Mouse (Mus musculus) midbrain, postnatal 0 days (tissue): ENCODE measurements around the gene Rhbdd1. TPM values are rescaled to one million over a fixed set of nuclear protein-coding genes. Genes with fewer than 3 reads are reported as not detected.

Experiments
- ATAC-seq: fragments of 200-750 bp; cut with Nextera tagmentation; 2 replicates; pipeline ENCODE4 v1.8.0; 2017; ENCODE audit warnings: moderate number of reproducible peaks, mild to moderate bottlenecking, moderate TSS enrichment, moderate library complexity; ENCODE audit not compliant: low FRiP score
- DNase-seq: peaks from one replicate; pipeline ENCODE4 v3.0.0-alpha.2; 2015; ENCODE audit warnings: low spot score
- H3K27ac ChIP-seq: fragments of 300-500 bp; sonication (generic); 2 replicates; pipeline ENCODE4 v1.5.1; 2014; ENCODE audit warnings: low read depth, mild to moderate bottlenecking, low read length, mixed read lengths
- H3K27me3 ChIP-seq: fragments of 300-500 bp; sonication (generic); 2 replicates; pipeline ENCODE4 v1.6.1; 2014; ENCODE audit warnings: low read length, control low read depth, mixed read lengths; ENCODE audit not compliant: insufficient read depth
- H3K36me3 ChIP-seq: fragments of 300-500 bp; sonication (generic); 2 replicates; pipeline ENCODE4 v1.6.1; 2014; ENCODE audit warnings: low read length, control low read depth, mixed read lengths; ENCODE audit not compliant: insufficient read depth
- H3K4me1 ChIP-seq: fragments of 300-500 bp; sonication (generic); 2 replicates; pipeline ENCODE4 v1.6.1; 2014; ENCODE audit warnings: mild to moderate bottlenecking, control low read depth, antibody characterized with exemption, low read length, mixed read lengths; ENCODE audit not compliant: insufficient read depth
- H3K4me2 ChIP-seq: fragments of 300-500 bp; sonication (generic); 2 replicates; pipeline ENCODE4 v1.6.1; 2014; ENCODE audit warnings: low read depth, mild to moderate bottlenecking, low read length, mixed read lengths; ENCODE audit not compliant: poor library complexity, severe bottlenecking
- H3K4me3 ChIP-seq: fragments of 300-500 bp; sonication (generic); 2 replicates; pipeline ENCODE4 v1.5.1; 2014; ENCODE audit warnings: low read depth, mild to moderate bottlenecking, low read length, moderate library complexity
- H3K9ac ChIP-seq: fragments of 300-500 bp; sonication (generic); replicated peaks from 2 replicates; pipeline ENCODE4 v1.6.1; 2014; ENCODE audit warnings: mild to moderate bottlenecking, low read length, moderate library complexity, mixed read lengths; ENCODE audit not compliant: poor library complexity, severe bottlenecking
- H3K9me3 ChIP-seq: fragments of 300-500 bp; sonication (generic); 2 replicates; pipeline ENCODE4 v1.6.1; 2016; ENCODE audit warnings: low read length, control low read depth
- CTCF ChIP-seq: IDR thresholded peaks from 2 replicates; pipeline ENCODE4 v1.5.1; 2016; ENCODE audit warnings: antibody characterized with exemption, mild to moderate bottlenecking
- WGBS: fragments of 180-500 bp; shearing (Covaris S2); extraction: QIAGEN DNeasy Blood & Tissue Kit; methylation state at CpG from one replicate; pipeline ENCODE4 v1.1.7; 2014; 5-methylcytosine and 5-hydroxymethylcytosine counted together
- polyA plus RNA-seq: library from polyadenylated mRNA; unstranded; fragments of >200 nt; fragmentation: Nextera tagmentation; extraction: Ambion mirVana; gene quantifications from 2 replicates; pipeline ENCODE4 v1.2.1, GENCODE M21; 2015
- total RNA-seq: library from RNA; depleted of rRNA; stranded (reverse); fragments of >200 nt; gene quantifications from 2 replicates; pipeline ENCODE4 v1.2.3, GENCODE M21; 2014

The Rhbdd1 gene
- total and polyA plus RNA-seq, 2 experiments from 2014 or later: 2.3 to 3.6 TPM

DNA sequence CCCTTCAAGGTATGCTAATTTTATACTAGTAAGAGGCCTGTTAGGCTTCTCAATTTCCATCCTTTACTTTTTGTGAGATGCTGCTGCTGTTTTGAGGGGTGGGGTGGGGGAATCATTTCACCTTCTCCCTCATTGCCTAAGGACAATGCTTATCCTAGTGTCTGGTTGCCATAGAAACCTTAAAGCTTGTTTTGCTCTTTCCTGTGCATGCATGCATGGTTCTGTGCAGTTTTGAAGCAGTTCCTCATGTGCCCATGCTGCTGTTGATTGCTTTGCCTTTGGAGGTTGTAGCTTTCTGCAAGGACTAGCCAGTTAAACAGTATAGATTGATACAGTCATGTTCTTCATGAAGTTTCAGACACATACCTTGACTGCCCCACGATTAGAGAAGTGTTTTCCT, 5.2 kb downstream of the Rhbdd1 start:
- H3K4me2 ChIP-seq: no peak overlapping the region
- H3K36me3 ChIP-seq: no peaks in the 10 kb centered on the region
- TF ChIP-seq CTCF: no peak
- no peaks in the 10 kb centered on the region for H3K27me3 ChIP-seq
- no peak overlapping the region for H3K27ac ChIP-seq
- H3K4me1 ChIP-seq: 0 out of 2 replicates have a peak, but pooled peaks cover 5% of the 10 kb centered on the region
- ATAC-seq: no peak
- DNase-seq: peak; percentile 6
- no peak overlapping the region for H3K4me3 ChIP-seq
- WGBS: 84% methylated on average over 1 of the region's 1 CpGs
- no peaks in the 10 kb centered on the region for H3K9me3 ChIP-seq
- H3K9ac ChIP-seq: no peak overlapping the region

DNA sequence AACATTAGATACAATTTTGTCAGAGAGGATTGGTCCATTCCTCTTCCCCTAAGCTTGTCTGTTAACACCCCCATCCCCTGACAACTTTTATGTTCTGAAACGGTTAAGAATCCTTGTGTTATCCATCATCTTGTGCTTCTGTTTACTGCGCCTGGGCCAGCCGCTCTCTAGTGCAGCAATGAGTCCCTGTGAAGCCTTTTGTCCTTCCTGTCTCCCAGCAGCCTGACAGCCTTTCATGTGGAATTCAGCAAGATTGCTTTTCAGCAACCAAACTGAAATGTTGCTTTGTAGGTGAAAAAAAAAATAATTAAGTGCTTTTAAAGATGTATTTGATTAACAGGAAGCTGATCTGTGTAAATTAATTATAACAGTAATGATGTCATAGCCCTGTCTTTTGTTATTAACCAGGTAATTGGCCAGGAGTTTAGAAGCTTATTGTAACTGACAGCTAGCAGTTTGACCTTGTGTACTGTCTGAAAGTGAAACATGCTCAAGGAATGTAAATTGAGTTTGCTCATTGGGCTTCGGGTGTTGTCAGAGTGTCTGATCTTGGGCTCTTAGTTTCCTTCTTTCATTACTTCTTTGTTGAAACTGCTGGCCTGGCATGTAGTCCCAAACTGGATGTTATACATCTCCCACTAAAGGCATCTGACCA, 8.0 kb downstream of the Rhbdd1 start:
- no peaks in the 10 kb centered on the region for H3K36me3 ChIP-seq
- 26% methylated on average over 4 of the region's 4 CpGs for WGBS
- ATAC-seq (no peak), DNase-seq (peak; percentile 38)
- H3K9ac ChIP-seq: no peak overlapping the region
- H3K27me3 ChIP-seq: no peaks in the 10 kb centered on the region
- no peak overlapping the region for H3K4me3 ChIP-seq
- H3K27ac ChIP-seq: no peak overlapping the region
- no peak overlapping the region for H3K4me2 ChIP-seq
- H3K9me3 ChIP-seq: no peaks in the 10 kb centered on the region
- no peak for TF ChIP-seq CTCF
- H3K4me1 ChIP-seq: no peaks in the 10 kb centered on the region

DNA sequence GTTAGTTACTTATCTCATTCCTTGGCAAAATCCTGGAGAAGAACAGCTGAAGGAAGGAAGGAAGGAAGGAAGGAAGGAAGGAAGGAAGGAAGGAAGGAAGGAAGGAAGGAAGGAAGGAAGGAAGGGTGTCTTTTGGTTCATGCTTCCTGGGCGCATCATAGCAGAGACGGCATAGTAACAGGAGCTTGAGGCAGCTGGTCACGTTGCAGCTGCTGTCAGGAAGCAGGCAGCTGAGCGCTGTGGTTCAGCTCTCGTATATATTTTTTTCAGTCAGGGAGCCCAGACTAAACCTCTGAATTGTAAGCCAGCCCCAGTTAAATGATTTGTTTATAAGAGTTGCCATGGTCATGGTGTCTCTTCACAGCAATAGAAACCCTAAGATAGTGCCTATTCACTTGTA, 9.9 kb downstream of the Rhbdd1 start:
- no peak overlapping the region for H3K9ac ChIP-seq
- WGBS: 84% methylated on average over 5 of the region's 5 CpGs
- H3K4me1 ChIP-seq: no peaks in the 10 kb centered on the region
- H3K27me3 ChIP-seq: no peaks in the 10 kb centered on the region
- ATAC-seq: no peak
- DNase-seq: no peak
- no peak overlapping the region for H3K27ac ChIP-seq
- H3K9me3 ChIP-seq: no peaks in the 10 kb centered on the region
- H3K4me2 ChIP-seq: no peak overlapping the region
- no peak for TF ChIP-seq CTCF
- H3K4me3 ChIP-seq: no peak overlapping the region
- no peaks in the 10 kb centered on the region for H3K36me3 ChIP-seq

GRCm38 (mm10) chr1:82328033-82328775, 12.0 kb downstream of the Rhbdd1 start:
- DNase-seq (no peak), ATAC-seq (no peak)
- no peak overlapping the region for H3K4me3 ChIP-seq
- TF ChIP-seq CTCF: no peak
- H3K4me2 ChIP-seq: no peak overlapping the region
- WGBS: 96% methylated on average over 7 of the region's 7 CpGs
- no peak overlapping the region for H3K9ac ChIP-seq
- no peaks in the 10 kb centered on the region for H3K27me3 ChIP-seq
- no peaks in the 10 kb centered on the region for H3K36me3 ChIP-seq
- H3K4me1 ChIP-seq: no peaks in the 10 kb centered on the region
- no peak overlapping the region for H3K27ac ChIP-seq
- H3K9me3 ChIP-seq: no peaks in the 10 kb centered on the region

- Histone ChIP-seq H3K4me1 (no peaks in the 10 kb centered on the region), H3K27ac (no peak overlapping the region), H3K4me2 (no peak overlapping the region), H3K4me3 (no peak overlapping the region), H3K9me3 (no peaks in the 10 kb centered on the region), H3K36me3 (no peaks in the 10 kb centered on the region), H3K27me3 (no peaks in the 10 kb centered on the region), H3K9ac (no peak overlapping the region)
- WGBS: 47% methylated on average over 4 of the region's 4 CpGs
- DNase-seq: peak; percentile 31
- no peak for ATAC-seq
- no peak for TF ChIP-seq CTCF
These were observed 13.1 kb downstream of the Rhbdd1 start for GRCm38 (mm10) chr1:82329237-82329953.

DNA sequence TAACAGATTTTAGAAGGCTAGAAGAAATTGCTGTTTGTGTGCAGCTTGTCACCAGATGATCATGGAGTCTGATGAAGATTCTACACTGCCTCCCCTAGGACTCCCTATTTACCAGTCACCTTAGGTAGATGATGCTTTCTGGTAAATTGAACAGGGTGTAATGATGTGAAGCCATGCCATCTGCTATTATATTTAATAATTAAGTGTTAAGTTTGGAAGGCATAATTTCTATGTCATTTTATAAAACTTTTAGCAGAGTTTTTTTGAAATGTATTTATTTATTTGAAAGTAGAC, 13.6 kb downstream of the Rhbdd1 start:
- Histone ChIP-seq H3K9ac (no peak overlapping the region), H3K9me3 (no peaks in the 10 kb centered on the region), H3K4me2 (no peak overlapping the region), H3K27me3 (no peaks in the 10 kb centered on the region), H3K4me1 (no peaks in the 10 kb centered on the region), H3K36me3 (no peaks in the 10 kb centered on the region), H3K27ac (no peak overlapping the region), H3K4me3 (no peak overlapping the region)
- DNase-seq (no peak), ATAC-seq (no peak)
- no peak for TF ChIP-seq CTCF
